Mouse (Mus musculus): ENCODE data around the gene Dnal4.

DNA sequence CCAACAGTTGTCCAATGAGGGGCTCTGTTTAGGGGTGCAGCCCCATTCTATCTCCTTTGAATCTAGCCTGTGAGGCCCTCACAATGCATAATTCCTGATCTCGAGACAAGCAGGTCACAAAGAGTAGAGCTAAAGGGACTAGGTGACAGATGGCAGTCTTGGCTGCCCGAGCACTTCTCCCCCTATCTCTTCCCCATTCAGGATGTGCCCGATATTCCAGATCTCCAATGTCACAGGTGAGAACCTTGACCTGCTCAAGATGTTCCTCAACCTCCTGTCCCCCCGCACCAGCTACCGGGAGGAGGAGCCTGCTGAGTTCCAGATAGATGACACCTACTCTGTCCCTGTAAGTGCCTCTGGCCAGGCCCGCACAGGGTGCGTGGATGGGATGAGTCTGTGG lies 62.0 kb downstream of the Dnal4 start:
- no peak for TF ChIP-seq CTCF (IDR thresholded peaks at IDR 0.05; ENCODE audit: extremely low read depth, insufficient read length, insufficient replicate concordance, low read depth, low read length)
- no peak for TF ChIP-seq POLR2A (IDR thresholded peaks at IDR 0.05; ENCODE audit: low read depth, low read length)

Measured in small intestine, adult 2 months (tissue).